Mouse (Mus musculus) midbrain, embryonic 10.5 days (tissue): ENCODE data around the gene Kcnn4. TPM values are rescaled to one million over a fixed set of nuclear protein-coding genes. Genes with fewer than 3 reads are reported as not detected.

ENCODE experiments used
- DNase-seq: peaks from one replicate; pipeline ENCODE4 v3.0.0-alpha.2; 2017; ENCODE audit warnings: low spot score
- H3K27ac ChIP-seq: fragments of 300-500 bp; sonication (generic); replicated peaks from 2 replicates; pipeline ENCODE4 v1.5.1; 2016; ENCODE audit warnings: mild to moderate bottlenecking
- H3K27me3 ChIP-seq: fragments of 300-500 bp; sonication (generic); 2 replicates; pipeline ENCODE4 v1.6.1; 2016; ENCODE audit warnings: low read depth, mild to moderate bottlenecking; ENCODE audit not compliant: poor library complexity, severe bottlenecking
- H3K36me3 ChIP-seq: fragments of 300-500 bp; sonication (generic); 2 replicates; pipeline ENCODE4 v1.6.1; 2016; ENCODE audit warnings: mild to moderate bottlenecking, moderate library complexity
- H3K4me1 ChIP-seq: fragments of 300-500 bp; sonication (generic); 2 replicates; pipeline ENCODE4 v1.6.1; 2016
- H3K4me3 ChIP-seq: fragments of 300-500 bp; sonication (generic); 2 replicates; pipeline ENCODE4 v1.5.1; 2016; ENCODE audit warnings: mild to moderate bottlenecking, moderate library complexity
- H3K9me3 ChIP-seq: fragments of 300-500 bp; sonication (generic); replicated peaks from 2 replicates; pipeline ENCODE4 v1.6.1; 2016; ENCODE audit warnings: mild to moderate bottlenecking
- WGBS: fragments of 180-500 bp; shearing (Covaris S2); methylation state at CpG from one replicate; pipeline ENCODE4 v1.1.7; 2016; 5-methylcytosine and 5-hydroxymethylcytosine counted together
- polyA plus RNA-seq: library from polyadenylated mRNA; unstranded; fragments of >200 nt; fragmentation: Nextera tagmentation; extraction: Ambion mirVana; gene quantifications from 2 replicates; pipeline ENCODE4 v1.2.1, GENCODE M21; 2016

The Kcnn4 gene
- polyA plus RNA-seq, 1 experiment from 2014 or later: 4.0 TPM

DNA sequence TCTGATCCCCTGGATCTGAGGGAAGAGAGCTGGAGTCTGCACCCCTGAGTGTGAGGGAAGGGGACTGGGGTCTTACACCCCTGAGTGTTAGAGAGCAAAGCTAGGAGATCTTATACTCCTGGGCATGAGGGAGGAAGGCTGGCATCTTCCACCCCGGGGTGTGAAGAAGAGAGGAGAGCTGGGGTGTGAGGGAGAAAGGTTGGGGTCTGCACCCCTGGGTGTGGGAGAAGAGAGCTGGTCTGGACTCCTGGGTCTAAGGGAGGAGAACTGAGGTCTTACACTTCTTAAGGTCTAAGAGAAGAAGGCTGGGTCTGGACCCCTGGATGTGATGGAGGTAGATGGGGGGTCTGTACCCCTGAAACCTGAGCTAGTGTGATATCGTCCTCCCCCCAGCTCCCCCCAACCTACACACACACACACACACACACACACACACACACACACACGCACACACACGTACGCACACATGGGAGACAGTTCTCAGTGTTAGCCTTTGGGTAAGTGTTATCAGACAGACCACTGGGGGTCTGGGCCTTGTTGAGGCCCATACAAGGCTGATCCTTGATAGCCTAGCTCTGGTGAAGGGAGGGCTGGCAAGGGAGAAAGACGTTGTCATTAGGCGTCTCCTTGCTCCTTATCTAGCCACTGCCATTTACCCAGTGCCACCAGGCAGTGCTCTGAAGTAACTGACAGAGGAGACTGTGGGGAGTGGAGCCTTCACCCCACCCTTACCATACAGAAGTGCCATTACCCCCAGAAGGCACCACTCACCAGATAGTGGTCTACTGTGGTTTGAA lies 1.1 kb downstream of the Kcnn4 start:
- H3K27ac ChIP-seq: peak overlapping the region; percentile 72; the same call in 1 of the 2 replicates
- H3K9me3 ChIP-seq: no peaks in the 10 kb centered on the region
- no peaks in the 10 kb centered on the region for H3K36me3 ChIP-seq
- 0 out of 2 replicates have a peak overlapping the region, but pooled peaks have one; percentile 7 for H3K4me3 ChIP-seq
- WGBS: 74% methylated on average over 7 of the region's 7 CpGs
- H3K27me3 ChIP-seq: no peaks in the 10 kb centered on the region
- H3K4me1 ChIP-seq: peaks cover 10% of the 10 kb centered on the region
- no peak for DNase-seq

DNA sequence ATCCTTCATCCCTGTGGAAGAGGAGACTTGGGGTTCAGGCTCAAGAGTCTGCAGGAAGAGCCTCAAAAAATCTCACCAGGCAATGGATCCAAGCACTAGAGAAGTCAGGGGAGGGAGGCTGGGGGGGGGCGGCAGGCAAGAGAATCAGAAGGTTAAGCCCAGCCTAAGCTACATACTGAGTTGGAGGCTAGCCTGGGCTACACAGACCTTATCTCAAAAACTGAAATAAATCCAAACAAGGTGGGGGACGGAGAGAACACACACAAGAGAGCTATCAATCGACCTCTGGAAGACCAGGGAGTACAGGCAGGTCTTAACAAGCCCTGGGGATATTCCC lies 1.7 kb downstream of the Kcnn4 start:
- no peak overlapping the region; the same call in none of the 2 replicates for H3K27ac ChIP-seq
- no peak for DNase-seq

DNA sequence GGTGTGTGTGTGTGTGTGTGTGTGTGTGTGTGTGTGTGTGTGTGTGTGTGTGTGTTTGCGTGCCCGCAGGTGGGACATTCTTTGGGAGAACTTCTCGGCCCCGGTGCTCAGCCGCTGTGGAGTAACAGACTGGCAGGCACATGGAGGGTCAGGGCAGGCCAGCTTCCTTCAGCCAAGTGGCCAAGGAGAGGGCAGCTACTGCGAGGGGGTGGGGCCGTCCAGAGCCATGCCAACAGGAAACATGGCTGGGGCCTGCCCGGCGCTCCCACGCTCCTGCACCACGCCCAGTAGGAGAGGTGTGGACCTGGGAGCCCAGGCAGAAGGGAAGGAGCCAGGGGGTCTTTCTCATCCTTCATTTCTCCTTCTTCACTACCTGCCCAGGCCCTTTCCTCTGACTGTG lies 2.2 kb downstream of the Kcnn4 start:
- Histone ChIP-seq H3K4me3 (no peak overlapping the region), H3K27me3 (peaks cover 10% of the 10 kb centered on the region), H3K9me3 (no peaks in the 10 kb centered on the region), H3K4me1 (peaks cover 15% of the 10 kb centered on the region), H3K27ac (peak overlapping the region; percentile 52; the same call in 1 of the 2 replicates), H3K36me3 (no peaks in the 10 kb centered on the region)
- 84% methylated on average over 11 of the region's 11 CpGs for WGBS
- DNase-seq: no peak

More for the DNA sequence above, 1.7 kb downstream of the Kcnn4 start:
- H3K27me3 ChIP-seq: peaks cover 5% of the 10 kb centered on the region
- WGBS: 73% methylated on average over 3 of the region's 3 CpGs
- peak overlapping the region; percentile 7; the same call in 1 of the 2 replicates for H3K4me3 ChIP-seq
- peaks cover 10% of the 10 kb centered on the region for H3K4me1 ChIP-seq
- no peaks in the 10 kb centered on the region for H3K36me3 ChIP-seq
- no peaks in the 10 kb centered on the region for H3K9me3 ChIP-seq

DNA sequence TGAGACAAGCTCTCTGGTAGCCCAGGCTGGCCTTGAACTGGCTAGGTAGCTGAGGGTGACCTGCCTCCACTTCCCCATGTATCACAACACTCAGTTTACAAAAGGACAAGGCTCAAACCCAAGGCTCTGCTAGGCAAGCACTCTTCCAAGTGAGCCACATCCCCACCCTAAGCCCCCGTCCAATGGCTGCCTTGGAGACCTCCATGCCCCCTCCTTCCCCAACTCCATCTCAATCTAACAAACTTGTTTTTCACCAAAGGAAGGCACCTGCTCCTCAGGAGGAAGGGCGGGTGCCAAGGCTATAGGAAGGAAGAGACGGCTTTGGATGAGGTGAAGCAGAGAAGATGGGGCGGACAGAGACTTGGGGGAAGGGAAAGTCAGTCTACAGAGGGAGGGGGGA lies 2.7 kb downstream of the Kcnn4 start:
- Histone ChIP-seq H3K4me3 (no peak overlapping the region), H3K9me3 (no peaks in the 10 kb centered on the region), H3K4me1 (peaks cover 18% of the 10 kb centered on the region), H3K27me3 (peaks cover 15% of the 10 kb centered on the region), H3K36me3 (no peaks in the 10 kb centered on the region), H3K27ac (0 out of 2 replicates have a peak overlapping the region, but pooled peaks have one; percentile 52)
- 73% methylated on average over 4 of the region's 4 CpGs for WGBS
- no peak for DNase-seq

DNA sequence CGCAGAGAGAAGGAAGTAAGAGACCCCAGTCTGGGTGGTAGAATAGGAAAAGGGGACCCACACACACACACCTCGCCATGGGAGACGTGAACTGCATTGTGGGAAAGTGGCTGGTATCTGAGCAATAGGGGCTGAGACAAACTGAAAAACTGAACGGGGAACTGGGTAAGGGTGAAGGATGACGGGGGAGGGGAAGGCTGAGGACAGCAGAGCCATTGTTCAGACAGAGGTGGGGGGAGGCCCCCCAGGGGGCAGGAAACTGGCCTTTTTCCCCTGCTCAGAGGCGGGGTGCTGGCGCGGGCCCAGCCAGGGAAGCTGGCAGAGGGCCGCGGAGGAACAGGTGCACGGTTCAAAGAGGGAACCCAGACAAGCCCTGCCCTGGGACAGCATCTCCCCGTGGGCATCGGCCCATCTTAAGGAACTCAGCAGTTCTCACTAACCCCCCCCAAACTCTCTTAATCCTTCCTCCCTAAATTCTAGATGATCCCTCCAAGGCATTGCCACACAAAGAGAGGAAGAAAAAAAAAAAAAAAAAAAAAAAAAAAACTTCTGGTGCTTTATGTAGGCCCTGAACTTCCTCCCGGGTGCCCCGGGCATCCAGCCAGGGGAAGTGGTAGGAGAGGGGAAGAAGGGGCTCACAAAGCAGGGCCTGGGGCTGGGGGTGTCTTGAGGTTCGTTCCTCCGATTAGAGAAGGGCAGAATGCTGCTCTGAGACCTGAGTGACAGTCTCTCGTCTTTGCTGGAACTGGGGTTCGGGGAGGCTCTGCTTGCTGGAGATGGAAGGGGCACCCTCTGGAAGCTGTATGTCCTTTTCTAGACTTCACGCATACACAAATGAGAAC lies 3.7 kb downstream of the Kcnn4 start:
- H3K9me3 ChIP-seq: no peaks in the 10 kb centered on the region
- H3K4me3 ChIP-seq: no peak overlapping the region
- no peaks in the 10 kb centered on the region for H3K36me3 ChIP-seq
- WGBS: 46% methylated on average over 20 of the region's 20 CpGs
- no peak for DNase-seq
- peaks cover 18% of the 10 kb centered on the region for H3K4me1 ChIP-seq
- H3K27ac ChIP-seq: peak overlapping the region; percentile 64; the same call in 1 of the 2 replicates
- H3K27me3 ChIP-seq: peaks cover 25% of the 10 kb centered on the region

DNA sequence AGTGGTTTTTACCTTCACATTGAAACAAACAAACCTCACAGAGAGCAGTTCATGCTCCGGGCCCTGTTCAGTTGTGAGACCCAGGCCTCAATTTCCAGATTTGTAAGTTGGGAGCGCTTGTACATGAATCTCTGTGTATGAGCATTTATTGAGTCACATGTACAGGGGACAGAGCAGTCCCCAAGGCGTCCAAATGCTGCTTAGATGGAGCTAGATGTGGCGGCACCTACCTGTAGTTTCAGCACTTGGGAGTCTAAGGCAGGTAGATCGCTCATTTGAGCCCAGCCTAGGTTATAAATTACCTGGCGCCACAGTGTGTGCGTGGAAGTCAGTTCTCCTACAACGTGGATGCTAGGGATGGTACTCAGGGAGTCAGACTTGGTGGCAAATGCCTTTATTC lies 6.4 kb downstream of the Kcnn4 start:
- peaks cover 29% of the 10 kb centered on the region for H3K27me3 ChIP-seq
- no peaks in the 10 kb centered on the region for H3K9me3 ChIP-seq
- no peak overlapping the region for H3K4me3 ChIP-seq
- WGBS: 89% methylated on average over 8 of the region's 8 CpGs
- H3K36me3 ChIP-seq: no peaks in the 10 kb centered on the region
- 0 out of 2 replicates have a peak overlapping the region, but pooled peaks have one; percentile 6 for H3K27ac ChIP-seq
- no peak for DNase-seq
- peaks cover 21% of the 10 kb centered on the region for H3K4me1 ChIP-seq

DNA sequence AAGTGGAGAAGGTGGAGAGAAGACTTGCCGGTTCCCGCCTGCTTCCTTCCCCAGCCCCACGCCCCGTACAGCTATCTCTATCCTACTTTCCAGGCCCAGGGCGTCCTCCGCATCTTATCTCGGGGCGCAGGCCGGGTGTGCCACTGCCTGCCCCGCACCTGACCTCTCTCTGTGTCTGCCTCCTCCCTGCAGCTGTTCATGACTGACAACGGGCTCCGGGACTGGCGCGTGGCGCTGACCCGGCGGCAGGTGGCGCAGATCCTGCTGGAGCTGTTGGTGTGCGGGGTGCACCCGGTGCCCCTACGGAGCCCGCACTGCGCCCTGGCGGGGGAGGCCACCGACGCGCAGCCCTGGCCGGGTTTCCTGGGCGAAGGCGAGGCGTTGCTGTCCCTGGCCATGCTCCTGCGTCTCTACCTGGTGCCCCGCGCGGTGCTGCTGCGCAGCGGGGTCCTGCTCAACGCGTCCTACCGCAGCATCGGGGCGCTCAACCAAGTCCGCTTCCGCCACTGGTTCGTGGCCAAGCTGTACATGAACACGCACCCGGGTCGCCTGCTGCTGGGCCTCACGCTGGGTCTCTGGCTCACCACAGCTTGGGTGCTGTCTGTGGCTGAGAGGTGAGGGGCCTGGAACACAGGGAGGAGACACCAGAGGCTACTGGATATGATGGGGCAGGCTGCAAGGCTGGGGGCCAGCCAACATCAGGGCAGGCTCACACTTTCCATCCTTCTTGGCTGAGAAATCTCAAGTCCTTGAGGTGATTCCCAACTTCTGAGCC lies 7.2 kb downstream of the Kcnn4 start:
- peak overlapping the region; percentile 77 for H3K27ac ChIP-seq
- 8% methylated on average over 49 of the region's 49 CpGs for WGBS
- peak overlapping the region; percentile 53 for H3K4me3 ChIP-seq
- H3K27me3 ChIP-seq: peaks cover 29% of the 10 kb centered on the region
- H3K9me3 ChIP-seq: no peaks in the 10 kb centered on the region
- H3K36me3 ChIP-seq: no peaks in the 10 kb centered on the region
- H3K4me1 ChIP-seq: peaks cover 21% of the 10 kb centered on the region
- peak; percentile 62 for DNase-seq

DNA sequence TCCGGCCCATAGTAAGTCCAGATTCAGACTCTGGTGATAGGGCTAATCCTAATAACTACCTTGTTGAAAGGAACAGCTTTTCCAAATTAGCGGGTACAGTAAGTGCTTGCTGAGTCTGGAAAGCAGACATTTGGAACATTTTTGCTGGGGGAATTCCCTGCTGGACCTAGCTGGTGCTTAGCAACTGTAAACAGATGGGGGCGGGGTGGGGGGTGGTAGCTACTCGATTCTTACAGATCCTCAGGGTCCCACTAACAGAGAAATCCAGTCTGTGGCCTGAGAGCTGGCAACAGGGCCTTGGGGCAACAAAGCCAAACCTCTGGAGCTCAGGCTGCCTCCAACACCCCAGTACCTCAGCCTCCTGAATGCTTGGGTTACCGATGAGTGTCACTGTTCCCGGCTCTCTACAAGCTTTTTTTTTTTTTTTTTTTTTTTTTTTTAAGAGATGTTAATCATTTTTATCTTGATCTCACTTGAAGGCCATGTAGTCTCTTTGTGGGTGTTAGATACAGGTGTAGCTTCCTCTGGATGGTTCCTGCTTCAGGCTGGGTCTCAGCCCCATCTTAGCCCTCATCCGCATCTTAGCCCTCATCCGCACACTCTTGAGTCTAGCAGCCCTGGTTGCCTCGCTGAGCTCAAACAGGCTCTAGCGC lies 8.1 kb downstream of the Kcnn4 start:
- WGBS: 79% methylated on average over 10 of the region's 10 CpGs
- no peak for DNase-seq
- no peak overlapping the region; the same call in 1 of the 2 replicates for H3K27ac ChIP-seq

DNA sequence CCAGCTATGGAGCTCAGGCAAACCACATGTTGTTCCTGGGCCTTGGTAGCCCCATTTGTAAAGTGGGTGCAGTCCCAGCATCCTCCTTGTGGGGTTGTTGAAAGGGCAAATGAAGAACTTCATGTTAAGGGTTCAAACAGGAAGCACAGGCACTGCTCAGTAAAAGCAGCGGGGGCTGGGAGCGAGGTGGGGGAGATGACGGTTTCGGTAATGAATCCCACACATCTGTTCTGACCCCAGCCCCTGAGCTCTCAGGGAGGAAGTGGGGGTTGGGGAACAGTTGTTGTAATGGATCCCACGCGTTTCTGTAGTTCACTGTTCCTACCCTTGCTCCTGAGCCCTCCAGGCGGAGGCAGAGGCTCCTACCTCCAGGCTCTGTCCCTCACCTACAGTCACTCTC lies 9.9 kb downstream of the Kcnn4 start:
- Histone ChIP-seq H3K4me3 (no peak overlapping the region), H3K9me3 (no peaks in the 10 kb centered on the region), H3K27ac (peak overlapping the region; percentile 4; the same call in 1 of the 2 replicates), H3K27me3 (peaks cover 42% of the 10 kb centered on the region), H3K36me3 (no peaks in the 10 kb centered on the region), H3K4me1 (peaks cover 17% of the 10 kb centered on the region)
- 67% methylated on average over 7 of the region's 7 CpGs for WGBS
- DNase-seq: no peak

More for the DNA sequence above, 8.1 kb downstream of the Kcnn4 start:
- H3K4me1 ChIP-seq: peaks cover 20% of the 10 kb centered on the region
- peaks cover 29% of the 10 kb centered on the region for H3K27me3 ChIP-seq
- H3K9me3 ChIP-seq: no peaks in the 10 kb centered on the region
- no peaks in the 10 kb centered on the region for H3K36me3 ChIP-seq
- no peak overlapping the region for H3K4me3 ChIP-seq

DNA sequence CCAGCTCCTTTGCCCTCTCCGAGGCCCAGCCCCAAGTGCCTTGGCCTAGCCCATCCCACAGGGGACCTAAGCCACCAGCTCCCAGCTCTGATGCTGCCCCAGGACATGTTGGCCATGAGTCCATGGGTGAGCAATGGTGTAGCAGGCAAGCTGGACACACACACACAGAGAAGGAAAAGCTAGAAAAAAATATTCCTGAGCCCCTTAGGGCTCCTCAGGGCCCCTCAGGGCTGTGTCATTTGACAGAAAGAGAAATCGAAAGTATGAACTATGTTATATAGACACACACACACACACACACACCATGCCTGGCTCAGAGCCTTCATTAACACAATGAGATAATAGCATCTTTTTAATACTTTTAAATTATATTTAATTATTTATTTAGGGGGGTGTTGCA lies 10.3 kb downstream of the Kcnn4 start:
- Histone ChIP-seq H3K36me3 (no peaks in the 10 kb centered on the region), H3K4me1 (peaks cover 18% of the 10 kb centered on the region), H3K27me3 (peaks cover 42% of the 10 kb centered on the region), H3K9me3 (no peaks in the 10 kb centered on the region), H3K27ac (peak overlapping the region; percentile 4; the same call in 1 of the 2 replicates), H3K4me3 (no peak overlapping the region)
- DNase-seq: no peak
- 76% methylated on average over 2 of the region's 2 CpGs for WGBS

DNA sequence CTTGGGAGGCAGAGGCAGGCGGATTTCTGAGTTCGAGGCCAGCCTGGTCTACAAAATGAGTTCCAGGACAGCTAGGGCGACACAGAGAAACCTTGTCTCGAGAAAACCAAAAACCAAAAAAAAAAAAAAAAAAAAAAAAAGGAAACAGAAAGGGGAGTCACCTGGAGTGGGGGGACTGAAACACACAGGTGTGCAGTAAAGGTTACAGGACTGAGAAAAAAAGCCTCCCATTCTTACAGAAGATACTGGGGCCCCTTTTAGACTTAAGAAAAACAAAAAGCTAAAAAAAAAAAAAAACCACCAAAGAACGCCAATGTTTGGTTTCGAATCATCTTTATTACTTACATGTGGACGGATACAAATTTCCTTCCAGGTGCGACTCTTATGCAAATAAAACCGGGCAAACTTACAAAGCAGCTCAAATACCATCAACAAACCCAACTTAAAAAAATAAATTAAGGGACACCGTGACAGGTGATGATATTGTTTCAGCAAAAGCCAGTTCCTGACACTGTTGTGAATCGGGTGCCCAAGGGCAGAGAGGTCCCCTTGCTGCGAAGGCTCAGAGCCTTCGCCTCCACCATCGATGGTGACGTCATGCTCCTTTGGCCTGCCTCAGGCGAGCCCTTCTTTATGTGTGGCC lies 12.8 kb downstream of the Kcnn4 start:
- peaks cover 27% of the 10 kb centered on the region for H3K27me3 ChIP-seq
- WGBS: 87% methylated on average over 16 of the region's 16 CpGs
- peaks cover 9% of the 10 kb centered on the region for H3K4me1 ChIP-seq
- no peak overlapping the region for H3K4me3 ChIP-seq
- no peak for DNase-seq
- no peak overlapping the region for H3K27ac ChIP-seq
- no peaks in the 10 kb centered on the region for H3K9me3 ChIP-seq
- H3K36me3 ChIP-seq: no peaks in the 10 kb centered on the region
